Mouse (Mus musculus) c-Kit-positive CD71-negative TER-119-negative erythroid progenitor cells, embryonic 14.5 days (primary cell): ENCODE measurements around the gene Plch2.
"Not testable (repeated sequence)": the region's sequence is repeated elsewhere in the genome, so short reads cannot be mapped to it uniquely, and the experiment has no call there.

ENCODE experiments used
- DNase-seq: peaks from one replicate; pipeline ENCODE4 v3.0.0-alpha.2; 2013; ENCODE audit warnings: low read depth

The Plch2 gene

DNA sequence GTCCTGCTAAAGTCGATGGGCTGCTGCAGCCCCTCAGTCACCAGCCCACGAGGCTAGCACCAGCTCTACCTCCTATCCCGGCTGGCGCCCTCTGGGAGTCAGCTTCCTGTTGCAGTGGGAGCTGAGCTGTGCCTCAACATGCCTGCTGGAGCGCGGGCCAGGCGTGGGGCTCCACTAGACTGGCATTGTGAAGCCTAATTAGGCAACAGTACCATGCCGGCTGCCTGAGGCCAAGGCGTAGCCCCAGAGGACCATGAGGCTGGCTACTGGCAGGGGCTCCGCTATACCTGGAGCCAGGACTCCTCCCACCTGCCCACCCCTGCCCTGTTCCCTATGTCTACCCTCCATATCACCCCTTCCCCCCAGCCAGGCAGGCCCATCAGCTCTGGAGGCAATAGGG lies at the start of gene Plch2:
Gene Plch2 (minus strand): TSS at position 61 of the 400 bp plus-strand sequence.
- DNase-seq = no peak

DNA sequence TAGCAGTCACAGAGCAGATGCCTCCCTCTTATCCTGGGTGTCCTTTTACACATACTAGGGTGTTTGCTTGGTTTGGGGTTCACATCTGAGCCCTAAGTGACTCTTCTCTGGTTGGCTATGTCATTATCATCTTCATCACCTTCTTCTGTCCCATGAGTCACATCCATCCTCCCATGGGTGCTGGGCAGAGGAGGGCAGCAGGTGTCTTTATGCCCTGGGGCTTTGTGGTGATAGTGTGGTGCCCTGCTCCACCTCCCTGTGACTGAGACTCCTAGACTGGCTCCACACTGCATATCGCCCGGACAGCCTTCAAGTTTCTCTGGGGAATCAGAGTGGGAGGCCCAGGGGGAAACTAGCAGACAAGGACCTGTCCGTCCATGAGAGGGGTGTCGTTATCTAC lies 42.0 kb upstream of the Plch2 start:
- no peak for DNase-seq

DNA sequence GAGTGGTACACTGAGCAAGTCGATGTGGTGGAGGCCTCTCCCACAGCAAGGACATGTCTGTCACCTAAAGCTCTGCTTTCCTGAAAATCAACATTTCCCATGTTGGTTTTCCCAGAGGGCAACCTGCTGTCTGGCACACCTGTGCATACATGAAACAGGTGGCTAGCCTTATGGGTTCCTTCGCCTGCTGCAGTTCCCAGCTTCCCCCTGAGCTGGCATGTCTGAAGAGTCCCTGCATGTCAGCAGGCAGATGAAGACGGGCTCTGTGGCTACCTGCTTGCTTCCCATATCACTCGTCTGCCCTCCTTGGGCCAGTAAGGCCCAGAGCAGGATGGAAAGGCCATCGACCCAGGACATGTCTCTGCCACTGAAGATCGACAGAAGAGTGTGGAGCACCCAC lies 40.9 kb upstream of the Plch2 start:
- DNase-seq = no peak

DNA sequence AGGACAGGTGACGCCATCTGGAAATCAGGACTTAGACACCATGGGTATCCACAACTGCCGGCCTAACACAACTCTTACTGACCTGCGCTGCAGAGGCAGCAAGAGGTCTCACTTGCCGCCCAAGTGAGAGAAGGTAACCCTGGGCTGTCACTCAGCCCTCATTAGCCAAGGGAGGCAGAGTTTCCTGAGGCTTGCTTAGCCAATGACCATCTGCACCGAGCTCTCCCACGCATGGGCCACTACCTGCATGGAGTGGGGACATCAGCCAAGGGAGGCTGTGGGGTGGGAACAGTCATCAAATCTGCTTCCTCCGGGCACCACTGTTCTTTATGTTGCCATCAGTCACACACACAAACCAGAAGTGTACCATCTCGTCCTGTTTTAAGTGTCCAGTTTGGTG lies 39.4 kb upstream of the Plch2 start:
- DNase-seq = no peak

DNA sequence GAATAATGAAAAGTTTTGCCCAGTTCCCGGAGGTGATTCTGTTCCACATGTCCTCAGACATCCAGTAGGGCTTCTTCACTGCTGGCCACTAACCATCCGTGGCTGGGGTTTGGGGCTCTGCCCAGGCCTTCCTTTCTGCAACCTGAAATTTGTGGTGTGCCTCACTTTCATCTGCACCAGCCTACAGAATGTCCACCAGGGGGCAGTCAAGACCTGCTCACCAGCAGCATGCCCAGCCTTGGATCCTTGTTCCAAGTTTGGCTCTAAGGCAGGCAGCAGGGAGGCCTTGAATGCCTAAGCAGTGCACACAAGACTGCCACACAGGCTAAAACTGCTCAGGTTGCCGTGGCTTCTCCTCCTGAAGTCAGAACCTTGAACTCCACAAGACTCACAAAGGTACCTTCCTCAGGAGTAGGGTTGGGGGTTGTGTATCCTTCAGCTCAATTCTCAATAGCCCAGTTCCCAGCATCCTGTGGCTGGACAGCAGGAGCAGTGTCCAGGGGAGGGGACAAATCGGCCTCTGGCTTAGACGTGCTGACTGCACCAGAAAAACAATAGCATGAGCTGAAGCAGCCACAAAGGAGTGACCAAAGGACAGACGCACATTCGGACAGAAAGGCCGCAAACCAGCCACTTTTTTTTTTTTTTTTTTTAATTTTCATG lies 38.8 kb upstream of the Plch2 start:
- peak; percentile 78 for DNase-seq

DNA sequence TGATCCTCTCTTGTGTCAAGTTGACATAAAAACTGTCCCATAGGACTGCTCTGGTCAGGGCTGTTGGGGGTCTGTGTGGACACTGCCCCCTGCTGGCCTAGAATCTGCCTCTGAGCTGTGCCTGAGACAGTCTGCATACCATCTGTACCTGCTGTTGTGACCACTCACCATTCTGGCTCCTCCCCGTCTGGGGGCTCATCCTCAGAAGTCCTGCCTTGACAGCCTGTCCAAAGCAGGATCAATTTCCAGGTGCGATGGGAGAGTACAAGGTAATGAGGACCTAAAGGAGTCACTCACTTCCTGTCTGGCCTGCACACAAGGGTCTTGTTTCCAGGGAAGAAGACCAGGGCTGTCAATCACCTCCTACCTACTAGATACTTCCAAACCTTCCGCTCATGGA lies 38.0 kb upstream of the Plch2 start:
- DNase-seq = peak; percentile 45

DNA sequence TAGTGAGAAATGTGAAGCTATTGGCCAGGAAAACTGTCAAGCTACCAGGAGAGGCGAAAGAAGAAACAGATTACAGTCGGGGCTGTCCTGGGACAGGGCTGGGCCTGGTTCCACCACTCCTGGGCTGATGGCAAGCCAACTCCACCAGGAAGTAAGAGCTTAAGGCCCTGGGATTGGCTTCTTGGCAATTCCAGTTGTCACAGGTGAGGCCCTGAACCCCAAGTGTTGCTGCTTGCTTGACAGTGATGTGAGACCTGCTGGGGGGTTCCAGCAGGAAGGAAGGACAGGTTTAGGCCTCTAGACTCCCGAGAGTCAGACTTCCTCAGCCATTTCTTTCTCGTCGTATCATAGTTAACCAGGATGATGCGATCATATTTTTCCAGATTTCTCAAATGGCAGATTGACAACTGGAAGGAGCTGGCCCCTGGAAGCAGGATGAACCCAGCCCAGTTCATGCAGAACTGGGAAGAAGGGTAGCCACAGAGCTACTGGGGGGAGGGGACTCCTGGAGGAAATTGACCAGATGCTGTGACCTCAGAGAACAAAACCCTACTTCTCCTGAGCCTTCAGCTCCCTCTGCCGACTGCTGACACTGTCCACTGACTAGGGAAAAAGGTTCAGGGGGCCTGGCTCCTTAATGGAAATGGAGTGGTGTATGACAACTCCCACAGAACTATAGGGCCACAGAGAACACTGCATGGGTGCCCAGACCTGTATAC lies 37.0 kb upstream of the Plch2 start:
- no peak for DNase-seq

DNA sequence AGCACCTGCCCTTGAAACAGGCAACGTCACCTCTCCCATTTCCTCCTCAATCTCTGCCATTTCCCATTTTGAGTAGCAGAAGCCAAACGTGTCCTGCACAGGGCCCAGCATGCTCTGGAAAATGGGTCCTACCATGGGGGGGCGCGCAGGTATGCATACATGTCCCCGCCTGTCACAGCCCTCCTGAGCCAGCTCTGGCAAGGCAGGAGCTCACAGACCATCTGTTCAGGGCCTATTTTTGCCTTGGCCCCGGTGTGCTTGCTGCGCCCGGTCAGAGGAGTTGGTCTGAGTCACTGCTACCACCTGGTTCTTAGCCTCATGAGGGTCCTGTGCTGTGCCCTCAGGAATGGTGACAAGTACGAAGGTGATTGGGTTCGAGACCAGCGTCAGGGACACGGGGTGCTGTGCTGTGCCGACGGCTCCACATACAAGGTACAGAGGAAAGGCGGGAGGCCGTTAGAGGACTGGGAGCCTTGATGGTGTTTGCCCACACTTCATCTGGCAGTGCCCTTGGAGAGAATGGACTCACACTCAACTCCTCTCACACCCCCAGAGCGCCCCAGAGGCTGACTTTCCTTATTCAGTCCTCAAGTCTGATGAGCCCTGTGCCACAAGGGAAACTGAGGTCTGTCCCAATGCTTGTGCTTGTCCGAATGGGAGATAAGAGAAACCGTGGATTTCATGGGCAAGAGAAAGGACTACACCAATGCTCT lies 36.3 kb upstream of the Plch2 start:
- DNase-seq = no peak

DNA sequence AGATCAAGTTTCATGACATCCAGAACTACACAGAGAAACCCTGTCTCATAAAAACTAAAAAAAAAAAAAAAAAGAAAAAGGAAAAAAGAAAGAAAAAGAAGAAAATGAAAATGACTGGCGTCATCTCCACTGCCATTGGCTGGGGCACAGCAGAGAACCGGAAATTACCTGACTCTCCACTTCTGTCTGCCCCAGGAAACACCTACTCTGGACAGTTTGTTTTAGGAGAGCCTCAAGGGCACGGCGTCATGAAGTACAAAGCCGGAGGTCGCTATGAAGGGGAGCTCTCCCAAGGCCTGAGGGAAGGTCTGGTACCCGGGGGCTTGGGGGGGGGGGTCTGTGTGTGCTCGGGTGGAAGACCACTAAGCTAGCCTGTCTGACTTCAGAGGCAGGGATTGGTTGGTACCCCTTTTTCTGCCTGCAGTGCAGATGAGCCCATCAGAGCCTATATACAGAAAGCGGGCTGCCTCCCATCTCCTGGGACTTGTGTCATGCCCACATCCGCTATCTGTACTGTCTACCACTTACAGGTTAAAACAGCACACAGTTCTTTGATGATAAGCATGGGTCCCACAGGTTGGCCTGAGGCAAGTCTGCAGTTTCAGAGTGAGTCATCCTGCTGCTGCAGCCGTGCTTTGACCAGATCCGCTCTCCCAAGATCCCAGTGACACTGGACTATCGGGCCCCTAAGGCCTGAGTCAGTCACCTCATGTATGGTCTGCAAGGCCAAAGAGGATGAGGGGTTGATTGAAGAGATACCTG lies 34.3 kb upstream of the Plch2 start:
- no peak for DNase-seq

DNA sequence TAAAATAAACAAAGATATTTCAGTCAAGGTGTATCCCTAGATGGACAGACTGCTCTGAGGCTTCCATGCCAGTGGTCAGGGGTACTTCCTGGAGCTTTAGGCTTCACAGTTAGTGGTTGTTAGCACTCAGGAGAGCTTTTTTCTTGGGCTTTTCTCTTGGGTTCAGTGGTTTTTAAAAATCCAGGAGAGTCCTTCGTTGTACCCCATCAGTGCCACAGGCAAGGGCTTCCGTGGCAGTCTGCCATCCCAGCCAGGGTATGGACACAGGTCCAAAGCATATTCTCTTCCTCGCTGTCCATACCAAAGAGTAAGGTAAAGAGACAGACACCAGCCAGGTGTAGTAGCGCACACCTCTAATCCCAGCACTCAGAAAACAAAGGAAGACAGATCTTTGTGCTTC lies 33.6 kb upstream of the Plch2 start:
- DNase-seq = no peak

DNA sequence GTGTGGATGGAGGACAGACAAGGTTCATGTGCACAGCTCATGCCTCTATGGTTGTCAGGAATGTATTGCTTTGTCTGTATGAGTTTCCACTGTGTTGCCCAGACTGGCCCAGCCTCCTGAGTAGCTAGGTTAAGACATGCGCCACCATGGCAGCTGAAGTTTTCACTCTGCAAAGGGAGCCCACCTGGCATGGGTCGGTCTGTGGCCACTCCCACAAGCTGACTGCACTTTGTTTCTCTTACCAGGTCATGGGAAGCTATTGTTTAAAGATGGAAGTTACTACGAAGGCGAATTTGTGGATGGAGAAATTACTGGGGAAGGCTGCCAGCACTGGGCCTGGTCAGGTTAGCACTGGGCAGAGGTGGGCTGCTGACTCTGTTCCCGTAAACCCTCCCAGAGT lies 32.7 kb upstream of the Plch2 start:
- DNase-seq = no peak

DNA sequence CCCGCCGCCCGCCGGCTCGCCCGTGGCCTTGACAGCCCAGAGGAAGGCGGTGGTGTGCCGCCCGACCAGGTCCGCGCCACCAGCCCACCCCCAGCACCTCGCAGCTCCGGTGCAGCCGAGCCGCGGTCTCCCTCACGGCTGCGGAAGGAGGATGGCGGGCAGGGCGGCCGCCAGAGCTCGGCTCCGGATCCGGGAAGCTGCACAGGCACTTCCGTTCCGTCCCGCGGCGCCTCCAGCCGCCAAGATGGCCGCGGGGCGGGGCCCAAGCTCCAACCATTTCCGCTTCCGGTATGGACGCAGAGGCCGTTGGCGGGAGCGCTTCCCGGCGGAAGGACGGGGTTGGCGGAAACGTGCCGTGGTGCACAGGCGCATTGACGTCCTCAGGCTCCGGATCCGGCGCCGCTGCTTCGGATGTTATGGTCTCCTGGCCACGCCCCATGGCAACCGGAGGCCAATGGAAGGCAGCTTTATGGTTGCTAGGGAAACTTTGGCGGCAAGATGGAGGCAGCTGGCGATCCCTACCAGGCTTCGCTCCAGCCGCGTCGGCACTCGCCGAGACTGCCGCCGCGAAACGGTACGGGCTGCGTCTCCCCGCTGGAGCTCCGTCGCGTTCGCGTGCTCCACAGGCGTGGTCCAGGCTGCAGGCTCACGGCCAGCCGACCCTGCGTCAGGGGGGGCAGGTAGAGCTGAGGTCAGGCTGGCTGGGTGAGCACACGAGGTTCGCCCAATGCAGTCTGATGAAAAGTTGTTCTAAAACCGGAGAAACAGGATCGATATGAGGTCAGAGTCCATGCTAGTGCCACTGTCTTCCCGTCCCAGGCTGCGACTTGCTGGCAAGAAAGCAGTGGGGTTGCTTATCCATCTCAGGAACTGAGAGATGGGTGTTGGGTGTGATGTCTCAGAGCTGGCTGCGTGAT lies 29.8 kb upstream of the Plch2 start, which contains the start of the genes Rer1 and Morn1:
Gene Rer1 (minus strand): TSS at position 275 of the 917 bp plus-strand sequence.
Gene Morn1 (plus strand): TSS at position 470 of the 917 bp plus-strand sequence.
- peak; percentile 99 for DNase-seq

DNA sequence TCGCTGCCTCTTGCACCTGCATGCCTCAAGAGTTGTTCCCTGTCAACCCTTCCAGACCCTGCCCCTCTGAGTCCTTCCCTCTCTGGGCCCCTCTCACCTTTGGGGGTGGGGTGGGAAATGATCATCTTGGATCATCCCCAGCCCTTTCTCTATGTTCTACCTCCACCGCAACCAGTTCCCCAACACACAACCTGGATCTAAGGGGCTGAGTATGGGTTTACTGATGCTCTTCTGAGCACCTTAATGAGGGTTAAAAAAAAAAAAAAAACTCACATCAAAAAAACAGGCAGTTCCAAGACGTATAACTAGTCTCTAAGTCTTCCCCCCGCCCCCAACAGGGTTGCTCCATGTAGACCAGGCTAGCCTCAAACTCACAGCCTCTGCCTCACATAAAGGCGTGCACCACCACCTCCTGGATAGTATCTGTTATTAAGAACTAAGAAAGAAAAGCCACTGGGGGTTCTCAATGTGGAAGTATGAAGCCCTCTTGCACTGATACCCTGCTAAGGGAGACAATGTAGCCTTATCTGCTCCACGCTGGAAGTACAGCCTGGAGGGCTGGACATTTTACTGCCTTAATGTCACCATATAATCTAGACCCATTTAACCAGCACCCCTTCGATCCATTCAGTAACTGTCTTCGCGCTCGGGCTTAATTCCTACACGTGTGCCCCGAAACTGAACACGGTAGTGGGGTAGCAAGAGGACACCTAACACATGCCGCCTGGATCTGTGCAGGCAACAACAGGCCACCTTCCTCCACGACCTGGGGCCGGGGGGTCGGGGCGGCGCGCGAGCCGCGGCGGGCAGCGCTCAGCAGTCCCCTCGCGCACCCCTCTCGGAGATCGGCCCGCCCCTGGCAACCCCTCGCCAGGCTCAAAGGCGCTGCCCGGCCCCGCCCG lies 28.9 kb upstream of the Plch2 start:
- DNase-seq = no peak

DNA sequence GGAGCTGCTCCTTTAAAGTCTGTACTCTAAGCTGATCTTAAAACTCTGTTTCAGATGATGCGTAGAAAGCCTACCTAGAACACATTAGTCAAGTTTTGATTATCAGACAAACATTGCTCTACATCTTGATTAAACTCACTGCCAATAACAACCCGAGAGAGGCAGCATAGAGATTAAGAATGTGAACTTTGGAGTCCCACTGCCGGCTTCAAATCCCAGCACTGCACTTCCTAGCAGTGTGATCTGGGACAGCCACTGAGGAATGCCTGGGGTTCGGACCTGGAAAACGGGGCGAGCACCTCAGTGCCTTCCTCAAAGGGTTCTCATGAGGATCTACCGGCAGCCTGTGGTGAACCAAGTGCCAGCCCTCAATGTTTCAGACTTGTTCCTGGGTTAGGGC lies 27.8 kb upstream of the Plch2 start:
- no peak for DNase-seq

DNA sequence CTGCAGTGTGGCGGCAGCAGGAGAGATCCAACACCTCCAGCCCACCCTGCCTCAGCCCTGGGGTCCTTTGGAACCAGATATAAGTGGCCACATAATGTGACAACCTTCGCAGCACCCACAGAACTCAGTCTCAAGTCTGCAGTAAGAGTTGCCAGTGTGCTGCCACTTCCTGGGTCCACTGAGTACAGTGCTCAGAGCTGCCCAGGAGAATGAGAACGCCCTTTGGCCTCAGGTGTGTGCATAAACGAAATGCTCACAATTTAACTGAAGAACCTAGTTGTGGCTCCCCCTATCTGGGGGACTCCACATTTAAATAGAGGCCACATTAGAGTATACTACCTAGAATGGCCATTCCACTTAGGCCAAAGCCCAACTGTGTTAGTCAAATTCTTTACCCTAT lies 27.0 kb upstream of the Plch2 start:
- DNase-seq = no peak

DNA sequence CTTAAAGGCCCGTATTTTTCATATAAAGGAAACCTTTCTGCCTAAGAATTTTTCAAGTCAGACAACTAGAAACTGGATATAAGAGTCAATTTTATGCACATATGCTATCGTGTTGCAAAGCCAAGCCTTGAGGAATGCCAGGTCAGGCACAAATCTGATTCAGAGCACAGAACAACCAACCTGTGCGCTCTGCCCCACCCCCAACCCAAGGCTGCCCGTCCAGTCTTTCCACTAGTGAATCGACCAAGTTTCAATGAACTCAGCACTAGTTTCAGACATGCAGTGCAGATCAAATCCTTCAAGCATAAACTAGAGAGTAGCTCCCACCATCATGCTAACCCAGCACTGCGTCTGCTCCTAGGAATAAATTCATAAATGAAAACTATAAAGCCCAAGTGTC lies 23.1 kb upstream of the Plch2 start:
- no peak for DNase-seq

DNA sequence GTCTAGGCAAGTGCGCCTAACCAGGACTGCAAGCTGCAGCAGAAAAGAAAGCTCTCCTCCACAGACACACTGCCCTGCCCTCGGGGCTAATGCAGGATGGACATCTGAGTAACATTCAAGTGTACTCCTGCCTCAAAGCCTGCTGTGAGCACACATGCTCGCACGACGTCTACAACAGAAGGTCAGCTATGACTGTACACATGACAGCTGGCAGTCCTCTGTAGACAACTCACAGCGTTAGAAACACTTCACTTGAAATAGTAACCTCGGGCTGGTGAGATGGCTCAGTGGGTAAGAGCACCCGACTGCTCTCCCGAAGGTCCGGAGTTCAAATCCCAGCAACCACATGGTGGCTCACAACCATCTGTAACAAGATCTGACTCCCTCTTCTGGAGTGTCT lies 22.2 kb upstream of the Plch2 start:
- not testable (repeated sequence) for DNase-seq

DNA sequence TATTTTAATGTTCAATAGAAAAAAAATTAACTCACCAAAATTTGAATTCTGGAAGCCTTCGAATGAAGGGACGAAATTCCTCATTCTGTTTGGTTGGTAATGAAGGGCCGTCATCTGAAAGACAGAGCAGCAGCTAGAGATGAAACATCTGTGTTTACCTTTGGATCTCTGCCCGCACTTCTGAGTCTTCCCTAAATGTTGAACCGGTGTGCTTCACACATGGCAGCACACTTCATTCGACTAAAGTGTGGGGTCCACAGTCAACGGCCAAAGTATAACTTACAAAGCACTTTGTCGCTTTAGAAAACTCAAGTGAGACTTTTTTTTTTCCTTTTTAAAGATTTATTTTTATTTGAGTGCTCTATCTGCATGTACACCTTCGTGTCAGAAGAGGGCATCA lies 20.1 kb upstream of the Plch2 start:
- no peak for DNase-seq

DNA sequence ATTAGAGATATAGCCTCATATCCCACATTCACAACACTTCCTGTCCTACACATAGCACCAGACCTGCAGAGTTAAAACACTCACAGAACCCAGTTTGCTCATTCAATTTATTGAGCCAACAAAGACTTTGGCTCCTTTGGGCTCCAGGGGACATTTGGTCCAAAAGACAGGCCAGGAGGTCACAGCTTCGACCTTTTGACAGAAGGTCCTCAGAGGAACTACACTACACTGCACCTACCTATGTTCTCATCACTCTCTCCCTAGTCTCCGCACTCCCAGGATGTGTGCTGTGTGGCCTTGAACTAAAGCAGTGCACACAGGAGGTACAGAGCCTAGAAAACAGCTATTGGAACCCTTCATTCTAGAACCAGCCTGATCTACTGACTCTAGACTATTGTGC lies 19.2 kb upstream of the Plch2 start:
- no peak for DNase-seq

DNA sequence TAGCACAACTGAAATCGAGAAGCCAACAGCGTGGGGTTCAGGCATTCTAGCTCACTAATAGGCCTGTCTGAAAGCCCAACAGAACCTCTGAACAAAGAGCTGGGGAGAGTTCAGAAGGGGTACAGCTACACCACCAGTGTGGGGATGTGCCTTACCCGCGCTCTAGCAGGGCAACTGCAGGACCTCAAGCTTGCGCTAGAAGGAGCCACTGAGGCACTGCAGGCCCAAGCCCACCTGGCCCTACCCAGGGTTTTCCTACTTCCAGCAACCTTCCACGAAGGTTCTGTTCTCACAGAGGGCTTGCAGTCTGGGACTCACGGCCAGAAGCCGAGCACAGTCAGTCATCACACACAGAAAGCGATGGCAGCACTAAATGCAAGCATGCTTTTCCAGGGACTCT lies 18.6 kb upstream of the Plch2 start:
- DNase-seq = no peak
